Mouse (Mus musculus): ENCODE measurements at regions not wholly inside any gene's neighbourhood (a gene's known extent, or its start where the extent isn't known, plus 50 kb on each side); places are given as distances from the start of the nearest gene placed in this dataset.

DNA sequence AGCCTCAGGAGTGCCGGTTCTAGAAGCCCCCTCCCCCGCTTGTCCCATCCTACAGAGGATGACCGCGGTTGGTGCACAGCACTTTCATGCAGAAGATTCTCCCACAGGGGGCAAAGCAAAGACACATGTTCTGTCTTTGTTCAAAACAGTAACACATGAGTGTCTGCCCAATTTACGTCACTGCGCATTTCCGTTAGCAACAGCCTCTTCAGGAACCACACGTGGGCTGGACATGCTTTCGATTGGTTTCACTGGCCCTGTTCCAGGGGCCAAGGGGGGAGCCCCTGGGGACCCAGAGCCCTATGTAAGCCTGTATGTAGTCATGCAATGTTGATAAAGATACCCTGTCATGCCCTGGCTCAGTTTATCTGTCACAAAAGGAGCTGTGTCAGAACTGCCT is 116.2 kb upstream of the Twist2 start:
- no peak for ATAC-seq (replicated peaks; ENCODE audit: insufficient number of reproducible peaks, low FRiP score, low TSS enrichment, low read depth)
- H3K9me3 ChIP-seq (replicated peaks; ENCODE audit: control insufficient read depth, low read length): no peaks in the 10 kb centered on the region
- no peak overlapping the region for H3K27ac ChIP-seq (replicated peaks; ENCODE audit: low read depth, low read length)
- no peak overlapping the region for H3K9ac ChIP-seq (replicated peaks; ENCODE audit: low read length)
- WGBS: 51% methylated on average over 9 of the region's 9 CpGs
- H3K36me3 ChIP-seq (replicated peaks; ENCODE audit: control insufficient read depth, insufficient read depth, low read depth, low read length): no peaks in the 10 kb centered on the region
- H3K4me1 ChIP-seq (ENCODE audit: control insufficient read depth, insufficient read depth, low read length): no peaks in the 10 kb centered on the region
- H3K4me2 ChIP-seq (ENCODE audit: low read depth, low read length): no peak overlapping the region
- no peaks in the 10 kb centered on the region for H3K27me3 ChIP-seq (ENCODE audit: control insufficient read depth, insufficient read depth, low read length)
- DNase-seq (ENCODE audit: low spot score): peak; percentile 59
- H3K4me3 ChIP-seq (ENCODE audit: low read depth, low read length): no peak overlapping the region

DNA sequence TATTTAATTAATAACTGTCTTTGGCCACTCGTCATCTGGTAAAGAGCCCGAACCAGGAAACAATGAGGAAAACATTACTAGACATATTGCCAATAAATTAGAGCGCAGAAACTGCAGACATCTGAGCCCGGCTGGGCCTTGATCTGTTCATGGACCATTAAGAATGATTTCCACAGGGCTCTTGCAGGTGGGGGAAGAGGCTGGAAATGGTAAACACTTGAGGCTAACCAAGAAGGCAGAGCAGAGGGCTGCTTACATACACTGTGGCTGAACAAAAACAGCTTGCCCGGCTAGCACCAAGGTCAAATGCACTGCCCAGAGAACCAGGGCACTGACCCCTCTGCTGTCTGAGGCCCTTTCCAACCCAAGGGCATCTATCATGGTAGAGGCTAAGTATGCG is 115.5 kb upstream of the Twist2 start:
- peak; percentile 54 for DNase-seq (ENCODE audit: low spot score)
- 49% methylated on average over 6 of the region's 6 CpGs for WGBS
- Histone ChIP-seq H3K36me3 (replicated peaks; ENCODE audit: control insufficient read depth, insufficient read depth, low read depth, low read length) (no peaks in the 10 kb centered on the region), H3K4me2 (ENCODE audit: low read depth, low read length) (no peak overlapping the region), H3K4me1 (ENCODE audit: control insufficient read depth, insufficient read depth, low read length) (no peaks in the 10 kb centered on the region), H3K9ac (replicated peaks; ENCODE audit: low read length) (no peak overlapping the region), H3K27ac (replicated peaks; ENCODE audit: low read depth, low read length) (no peak overlapping the region), H3K27me3 (ENCODE audit: control insufficient read depth, insufficient read depth, low read length) (no peaks in the 10 kb centered on the region), H3K9me3 (replicated peaks; ENCODE audit: control insufficient read depth, low read length) (no peaks in the 10 kb centered on the region), H3K4me3 (ENCODE audit: low read depth, low read length) (no peak overlapping the region)
- no peak for ATAC-seq (replicated peaks; ENCODE audit: insufficient number of reproducible peaks, low FRiP score, low TSS enrichment, low read depth)

- Histone ChIP-seq H3K9ac (replicated peaks; ENCODE audit: low read length) (no peak overlapping the region), H3K36me3 (replicated peaks; ENCODE audit: control insufficient read depth, insufficient read depth, low read depth, low read length) (no peaks in the 10 kb centered on the region), H3K4me3 (ENCODE audit: low read depth, low read length) (no peak overlapping the region), H3K4me2 (ENCODE audit: low read depth, low read length) (no peak overlapping the region), H3K27ac (replicated peaks; ENCODE audit: low read depth, low read length) (no peak overlapping the region), H3K9me3 (replicated peaks; ENCODE audit: control insufficient read depth, low read length) (no peaks in the 10 kb centered on the region), H3K4me1 (ENCODE audit: control insufficient read depth, insufficient read depth, low read length) (no peaks in the 10 kb centered on the region), H3K27me3 (ENCODE audit: control insufficient read depth, insufficient read depth, low read length) (no peaks in the 10 kb centered on the region)
- 81% methylated on average over 1 of the region's 1 CpGs for WGBS
- ATAC-seq (replicated peaks; ENCODE audit: insufficient number of reproducible peaks, low FRiP score, low TSS enrichment, low read depth): no peak
- no peak for DNase-seq (ENCODE audit: low spot score)
Measured at GRCm38 (mm10) chr1:91691601-91692000, 109.7 kb upstream of the Twist2 start.

GRCm38 (mm10) chr1:91692709-91693460 is 108.4 kb upstream of the Twist2 start:
- no peak for ATAC-seq (replicated peaks; ENCODE audit: insufficient number of reproducible peaks, low FRiP score, low TSS enrichment, low read depth)
- no peaks in the 10 kb centered on the region for H3K36me3 ChIP-seq (replicated peaks; ENCODE audit: control insufficient read depth, insufficient read depth, low read depth, low read length)
- H3K27ac ChIP-seq (replicated peaks; ENCODE audit: low read depth, low read length): no peak overlapping the region
- no peak for DNase-seq (ENCODE audit: low spot score)
- H3K9ac ChIP-seq (replicated peaks; ENCODE audit: low read length): no peak overlapping the region
- no peak overlapping the region for H3K4me3 ChIP-seq (ENCODE audit: low read depth, low read length)
- H3K27me3 ChIP-seq (ENCODE audit: control insufficient read depth, insufficient read depth, low read length): no peaks in the 10 kb centered on the region
- H3K9me3 ChIP-seq (replicated peaks; ENCODE audit: control insufficient read depth, low read length): no peaks in the 10 kb centered on the region
- H3K4me1 ChIP-seq (ENCODE audit: control insufficient read depth, insufficient read depth, low read length): no peaks in the 10 kb centered on the region
- WGBS: 84% methylated on average over 9 of the region's 9 CpGs
- H3K4me2 ChIP-seq (ENCODE audit: low read depth, low read length): no peak overlapping the region

GRCm38 (mm10) chr1:91697053-91697452 is 104.2 kb upstream of the Twist2 start:
- DNase-seq (ENCODE audit: low spot score): no peak
- no peaks in the 10 kb centered on the region for H3K27me3 ChIP-seq (ENCODE audit: control insufficient read depth, insufficient read depth, low read length)
- H3K36me3 ChIP-seq (replicated peaks; ENCODE audit: control insufficient read depth, insufficient read depth, low read depth, low read length): no peaks in the 10 kb centered on the region
- H3K4me1 ChIP-seq (ENCODE audit: control insufficient read depth, insufficient read depth, low read length): no peaks in the 10 kb centered on the region
- no peak for ATAC-seq (replicated peaks; ENCODE audit: insufficient number of reproducible peaks, low FRiP score, low TSS enrichment, low read depth)
- H3K4me2 ChIP-seq (ENCODE audit: low read depth, low read length): no peak overlapping the region
- no peaks in the 10 kb centered on the region for H3K9me3 ChIP-seq (replicated peaks; ENCODE audit: control insufficient read depth, low read length)
- no peak overlapping the region for H3K4me3 ChIP-seq (ENCODE audit: low read depth, low read length)
- no peak overlapping the region for H3K27ac ChIP-seq (replicated peaks; ENCODE audit: low read depth, low read length)
- WGBS: 82% methylated on average over 8 of the region's 8 CpGs
- no peak overlapping the region for H3K9ac ChIP-seq (replicated peaks; ENCODE audit: low read length)

DNA sequence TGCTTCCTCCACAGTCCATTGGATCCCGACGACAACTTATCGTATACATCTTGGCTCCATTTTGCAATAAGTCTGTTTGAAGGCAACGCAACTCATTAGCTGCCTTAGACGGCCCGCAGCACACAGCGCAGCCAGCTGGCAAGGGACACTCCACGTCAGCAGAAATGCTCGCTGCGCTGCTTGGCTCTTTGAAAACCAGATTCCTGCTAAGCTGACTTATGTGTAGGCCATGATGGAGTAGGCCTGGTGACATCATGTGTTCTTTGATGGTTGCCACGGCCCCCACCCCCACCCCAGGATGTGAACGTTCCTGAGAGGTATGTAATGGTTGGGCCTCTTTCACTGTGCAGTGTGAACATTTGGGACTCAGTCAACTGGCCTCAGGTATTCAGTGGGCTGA is 99.8 kb upstream of the Twist2 start:
- DNase-seq (ENCODE audit: low spot score) (no peak), ATAC-seq (replicated peaks; ENCODE audit: insufficient number of reproducible peaks, low FRiP score, low TSS enrichment, low read depth) (no peak)
- no peaks in the 10 kb centered on the region for H3K4me1 ChIP-seq (ENCODE audit: control insufficient read depth, insufficient read depth, low read length)
- H3K9me3 ChIP-seq (replicated peaks; ENCODE audit: control insufficient read depth, low read length): no peaks in the 10 kb centered on the region
- no peak overlapping the region for H3K4me3 ChIP-seq (ENCODE audit: low read depth, low read length)
- H3K4me2 ChIP-seq (ENCODE audit: low read depth, low read length): no peak overlapping the region
- no peak overlapping the region for H3K27ac ChIP-seq (replicated peaks; ENCODE audit: low read depth, low read length)
- no peaks in the 10 kb centered on the region for H3K27me3 ChIP-seq (ENCODE audit: control insufficient read depth, insufficient read depth, low read length)
- 86% methylated on average over 12 of the region's 12 CpGs for WGBS
- H3K36me3 ChIP-seq (replicated peaks; ENCODE audit: control insufficient read depth, insufficient read depth, low read depth, low read length): no peaks in the 10 kb centered on the region
- H3K9ac ChIP-seq (replicated peaks; ENCODE audit: low read length): no peak overlapping the region

DNA sequence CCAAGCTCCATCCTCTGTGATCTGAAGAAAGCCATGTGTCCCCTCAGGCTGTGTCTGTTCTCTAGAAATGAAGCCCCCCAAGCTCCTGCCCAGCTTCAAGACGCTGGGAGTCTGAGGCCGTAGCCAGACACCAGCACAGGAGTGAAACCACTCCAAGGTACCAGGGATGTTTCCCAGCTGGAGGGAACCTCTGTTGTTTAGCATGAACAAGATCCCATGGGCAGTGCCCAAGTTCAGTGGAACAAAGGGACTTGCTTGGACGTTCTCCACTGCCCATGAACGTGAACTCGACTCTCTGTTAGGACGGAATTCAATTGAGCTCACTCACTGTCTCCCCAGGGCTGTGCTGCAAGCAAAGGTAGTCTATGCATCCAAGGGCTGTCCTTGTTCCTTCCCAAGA is 99.2 kb upstream of the Twist2 start:
- WGBS: 89% methylated on average over 6 of the region's 6 CpGs
- DNase-seq (ENCODE audit: low spot score) (no peak), ATAC-seq (replicated peaks; ENCODE audit: insufficient number of reproducible peaks, low FRiP score, low TSS enrichment, low read depth) (no peak)
- H3K4me3 ChIP-seq (ENCODE audit: low read depth, low read length): no peak overlapping the region
- H3K27me3 ChIP-seq (ENCODE audit: control insufficient read depth, insufficient read depth, low read length): no peaks in the 10 kb centered on the region
- H3K4me2 ChIP-seq (ENCODE audit: low read depth, low read length): no peak overlapping the region
- H3K9ac ChIP-seq (replicated peaks; ENCODE audit: low read length): no peak overlapping the region
- no peaks in the 10 kb centered on the region for H3K4me1 ChIP-seq (ENCODE audit: control insufficient read depth, insufficient read depth, low read length)
- no peaks in the 10 kb centered on the region for H3K36me3 ChIP-seq (replicated peaks; ENCODE audit: control insufficient read depth, insufficient read depth, low read depth, low read length)
- H3K27ac ChIP-seq (replicated peaks; ENCODE audit: low read depth, low read length): no peak overlapping the region
- H3K9me3 ChIP-seq (replicated peaks; ENCODE audit: control insufficient read depth, low read length): no peaks in the 10 kb centered on the region

GRCm38 (mm10) chr1:91702737-91703136 is 98.5 kb upstream of the Twist2 start:
- H3K27me3 ChIP-seq (ENCODE audit: control insufficient read depth, insufficient read depth, low read length): no peaks in the 10 kb centered on the region
- no peak for ATAC-seq (replicated peaks; ENCODE audit: insufficient number of reproducible peaks, low FRiP score, low TSS enrichment, low read depth)
- H3K9ac ChIP-seq (replicated peaks; ENCODE audit: low read length): no peak overlapping the region
- H3K4me3 ChIP-seq (ENCODE audit: low read depth, low read length): no peak overlapping the region
- H3K4me2 ChIP-seq (ENCODE audit: low read depth, low read length): no peak overlapping the region
- no peaks in the 10 kb centered on the region for H3K36me3 ChIP-seq (replicated peaks; ENCODE audit: control insufficient read depth, insufficient read depth, low read depth, low read length)
- H3K4me1 ChIP-seq (ENCODE audit: control insufficient read depth, insufficient read depth, low read length): no peaks in the 10 kb centered on the region
- DNase-seq (ENCODE audit: low spot score): no peak
- H3K27ac ChIP-seq (replicated peaks; ENCODE audit: low read depth, low read length): no peak overlapping the region
- no peaks in the 10 kb centered on the region for H3K9me3 ChIP-seq (replicated peaks; ENCODE audit: control insufficient read depth, low read length)
